Mouse (Mus musculus) CH12.LX (cell line): ENCODE data around the gene Kif17. TPM values are rescaled to one million over a fixed set of nuclear protein-coding genes. Genes with fewer than 3 reads are reported as not detected.
A peak's percentile ranks its signal among the peaks of the same experiment; 100 is the strongest.

ENCODE experiments used
- DNase-seq: peaks from one replicate; pipeline ENCODE4 v3.0.0-alpha.2; 2013; ENCODE audit errors: extremely low read depth
- H3K27ac ChIP-seq: 2 replicates; pipeline ENCODE4 v1.5.1; 2012; ENCODE audit warnings: low read depth, mild to moderate bottlenecking, control low read depth, moderate library complexity; ENCODE audit not compliant: insufficient read depth
- H3K27me3 ChIP-seq: replicated peaks from 2 replicates; pipeline ENCODE3; 2012; ENCODE audit warnings: inconsistent platforms
- H3K36me3 ChIP-seq, 2 experiments: replicated peaks in 1 of 2; 2 replicates each; pipeline versions ENCODE3 to v1.6.1; 2012; ENCODE audit warnings: inconsistent platforms in 1 of 2, low read length in 1 of 2, mild to moderate bottlenecking in 1 of 2, mixed read lengths in 1 of 2, moderate library complexity in 1 of 2; ENCODE audit not compliant: control insufficient read depth in 1 of 2, insufficient read depth in 1 of 2
- H3K4me1 ChIP-seq, 2 experiments: 2 replicates each; pipeline ENCODE4 v1.6.1; 2012; ENCODE audit warnings: inconsistent platforms in 1 of 2, moderate library complexity in 1 of 2; ENCODE audit not compliant: insufficient read depth in 2 of 2, control insufficient read depth in 1 of 2
- H3K4me2 ChIP-seq: 2 replicates; pipeline ENCODE4 v1.6.1; 2012; ENCODE audit warnings: low read depth, mild to moderate bottlenecking, control low read depth; ENCODE audit not compliant: poor library complexity, insufficient read depth, severe bottlenecking
- H3K4me3 ChIP-seq, 3 experiments: fragments of 150-350 bp in 1 of 3; sonication (generic) in 1 of 3; replicated peaks in 1 of 3; 2 replicates each; pipeline versions ENCODE3 to v1.5.1; 2011 to 2012; ENCODE audit warnings: low read depth in 2 of 3, low read length in 2 of 3, mild to moderate bottlenecking in 2 of 3, moderate library complexity in 2 of 3, control low read depth in 1 of 3, improper control_type of control experiment in 1 of 3, inconsistent platforms in 1 of 3, mixed read lengths in 1 of 3; ENCODE audit not compliant: poor library complexity in 1 of 3
- H3K79me2 ChIP-seq: replicated peaks from 2 replicates; pipeline ENCODE4 v1.6.1; 2012; ENCODE audit warnings: mild to moderate bottlenecking, moderate library complexity; ENCODE audit not compliant: control insufficient read depth, poor library complexity, insufficient read depth, severe bottlenecking; ENCODE audit errors: extremely low read depth
- H3K9ac ChIP-seq: 2 replicates; pipeline ENCODE4 v1.6.1; 2012; ENCODE audit warnings: low read depth, mild to moderate bottlenecking, control low read depth, moderate library complexity; ENCODE audit not compliant: insufficient read depth
- H3K9me3 ChIP-seq: replicated peaks from 2 replicates; pipeline ENCODE3; 2012; ENCODE audit warnings: low read length, inconsistent platforms, mixed read lengths
- BHLHE40 ChIP-seq: IDR thresholded peaks from 2 replicates; pipeline ENCODE4 v1.6.1; 2011; ENCODE audit warnings: mild to moderate bottlenecking, low read depth, low read length, improper control_type of control experiment
- CHD1 ChIP-seq: IDR thresholded peaks from 2 replicates; pipeline ENCODE4 v1.6.1; 2012; ENCODE audit warnings: low read depth, low read length, improper control_type of control experiment, inconsistent platforms
- CTCF ChIP-seq, 2 experiments: IDR thresholded peaks in 1 of 2; conservative IDR thresholded peaks in 1 of 2; 2 replicates each; pipeline ENCODE4 v1.5.1; 2011 to 2012; ENCODE audit warnings: low read depth in 2 of 2, low read length in 2 of 2, improper control_type of control experiment in 1 of 2, inconsistent platforms in 1 of 2, mild to moderate bottlenecking in 1 of 2, moderate library complexity in 1 of 2
- E2F4 ChIP-seq: IDR thresholded peaks from 2 replicates; pipeline ENCODE4 v1.6.1; 2011; ENCODE audit warnings: low read depth, low read length, improper control_type of control experiment; ENCODE audit not compliant: insufficient replicate concordance
- EP300 ChIP-seq: IDR thresholded peaks from 2 replicates; pipeline ENCODE4 v1.6.1; 2011; ENCODE audit warnings: low read length, improper control_type of control experiment
- GABPA ChIP-seq: IDR thresholded peaks from 2 replicates; pipeline ENCODE4 v1.6.1; 2012; ENCODE audit warnings: low read depth, low read length, improper control_type of control experiment, inconsistent platforms; ENCODE audit not compliant: insufficient replicate concordance
- HCFC1 ChIP-seq: IDR thresholded peaks from 2 replicates; pipeline ENCODE4 v1.6.1; 2012; ENCODE audit warnings: low read depth, mild to moderate bottlenecking, inconsistent platforms, low read length, improper control_type of control experiment
- IRF4 ChIP-seq: IDR thresholded peaks from 2 replicates; pipeline ENCODE4 v1.6.1; 2014; ENCODE audit warnings: low read depth, mild to moderate bottlenecking, inconsistent platforms, low read length, improper control_type of control experiment
- JUN ChIP-seq: IDR thresholded peaks from 2 replicates; pipeline ENCODE4 v1.6.1; 2011; ENCODE audit warnings: low read depth, mild to moderate bottlenecking, low read length, improper control_type of control experiment, moderate library complexity; ENCODE audit not compliant: insufficient read depth
- JUND ChIP-seq: conservative IDR thresholded peaks from 2 replicates; pipeline ENCODE4 v1.6.1; 2011; ENCODE audit warnings: low read depth, low read length, improper control_type of control experiment
- KAT2A ChIP-seq: IDR thresholded peaks from 2 replicates; pipeline ENCODE4 v1.6.1; 2012; ENCODE audit warnings: low read length, improper control_type of control experiment, inconsistent platforms; ENCODE audit not compliant: insufficient replicate concordance
- MAZ ChIP-seq: IDR thresholded peaks from 2 replicates; pipeline ENCODE4 v1.6.1; 2012; ENCODE audit warnings: low read depth, mild to moderate bottlenecking, inconsistent platforms, low read length, improper control_type of control experiment, moderate library complexity
- MYC ChIP-seq: IDR thresholded peaks from 2 replicates; pipeline ENCODE4 v1.6.1; 2011; ENCODE audit warnings: low read depth, mild to moderate bottlenecking, improper control_type of control experiment, low read length
- PAX5 ChIP-seq: IDR thresholded peaks from 2 replicates; pipeline ENCODE4 v1.6.1; 2012; ENCODE audit warnings: low read length, inconsistent platforms, mixed read lengths
- POLR2A ChIP-seq: IDR thresholded peaks from 2 replicates; pipeline ENCODE4 v1.6.1; 2011; ENCODE audit warnings: low read depth, mild to moderate bottlenecking, improper control_type of control experiment, low read length
- RAD21 ChIP-seq: IDR thresholded peaks from 2 replicates; pipeline ENCODE4 v1.6.1; 2011; ENCODE audit warnings: low read depth, mild to moderate bottlenecking, low read length, improper control_type of control experiment, moderate library complexity
- SIN3A ChIP-seq: IDR thresholded peaks from 2 replicates; pipeline ENCODE4 v1.6.1; 2012; ENCODE audit warnings: low read length, improper control_type of control experiment, inconsistent platforms
- SMC3 ChIP-seq: IDR thresholded peaks from 2 replicates; pipeline ENCODE4 v1.6.1; 2011; ENCODE audit warnings: low read depth, low read length, improper control_type of control experiment
- TCF12 ChIP-seq: IDR thresholded peaks from 2 replicates; pipeline ENCODE4 v1.6.1; 2014; ENCODE audit warnings: low read depth, mild to moderate bottlenecking, inconsistent platforms, low read length, improper control_type of control experiment
- ZMIZ1 ChIP-seq: IDR thresholded peaks from 2 replicates; pipeline ENCODE4 v1.6.1; 2012; ENCODE audit warnings: low read depth, mild to moderate bottlenecking, inconsistent platforms, low read length, improper control_type of control experiment
- dilution Hi-C: fragments of 300-500 bp; cut with MboI; formaldehyde crosslinking; loops from 2 replicates; pipeline ENCODE4 v1.14.3; 2020; ENCODE audit warnings: low sequenced_read_pairs; ENCODE audit not compliant: extremely low pct_unique_long_range_greater_than_20kb, extremely low pct_ligation_motif_present
- in situ Hi-C: fragments of 300-500 bp; cut with MboI; formaldehyde crosslinking; loops from 3 replicates; pipeline ENCODE4 v1.14.3; 2019; ENCODE audit warnings: low sequenced_read_pairs, low pct_ligation_motif_present, low pct_unique_long_range_greater_than_20kb, mixed read lengths
- polyA plus RNA-seq: library from polyadenylated mRNA; unstranded; fragments of >175 nt; gene quantifications from 2 replicates; pipeline ENCODE4 v1.2.1, GENCODE M21; 2012; ENCODE audit warnings: low read depth; ENCODE audit not compliant: insufficient read length
- total RNA-seq, 2 experiments: library from RNA; depleted of rRNA; stranded (reverse); fragments of 300-350 nt in 1 of 2; fragments of >200 nt in 1 of 2; gene quantifications; 2 replicates each; pipeline ENCODE4 v1.2.3; 2012 to 2014

Kif17 gene
- total and polyA plus RNA-seq, 3 experiments, result 0.17 to 1.5 (median 0.55) TPM

DNA sequence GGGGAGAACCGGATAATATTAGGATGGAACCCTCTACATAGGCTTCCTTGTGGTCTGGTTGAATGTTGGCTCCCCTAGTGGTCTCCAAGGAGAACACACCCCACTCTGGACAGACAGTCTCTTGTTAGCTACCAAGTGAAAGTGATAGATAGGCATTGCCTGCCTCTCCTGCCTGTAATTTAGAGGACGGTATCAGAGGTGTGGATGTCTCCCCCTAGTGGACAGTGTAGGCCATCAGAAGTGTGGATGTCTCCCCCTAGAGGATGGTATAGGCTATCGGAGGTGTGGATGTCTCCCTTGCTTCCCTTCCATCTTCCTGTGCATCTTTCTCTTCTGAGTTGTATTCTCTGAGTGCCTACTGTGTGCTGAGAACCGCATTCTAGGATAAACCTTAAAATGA lies 32.6 kb downstream of the Kif17 start (continued):
- 0 out of 2 replicates have a peak, but pooled peaks have one; percentile 66 for TF ChIP-seq JUND
- TF ChIP-seq SIN3A, result no peak
- no peak for TF ChIP-seq KAT2A
- no peak for TF ChIP-seq IRF4
- TF ChIP-seq ZMIZ1, result no peak
- TF ChIP-seq, all 38 proteins: peak for 12

DNA sequence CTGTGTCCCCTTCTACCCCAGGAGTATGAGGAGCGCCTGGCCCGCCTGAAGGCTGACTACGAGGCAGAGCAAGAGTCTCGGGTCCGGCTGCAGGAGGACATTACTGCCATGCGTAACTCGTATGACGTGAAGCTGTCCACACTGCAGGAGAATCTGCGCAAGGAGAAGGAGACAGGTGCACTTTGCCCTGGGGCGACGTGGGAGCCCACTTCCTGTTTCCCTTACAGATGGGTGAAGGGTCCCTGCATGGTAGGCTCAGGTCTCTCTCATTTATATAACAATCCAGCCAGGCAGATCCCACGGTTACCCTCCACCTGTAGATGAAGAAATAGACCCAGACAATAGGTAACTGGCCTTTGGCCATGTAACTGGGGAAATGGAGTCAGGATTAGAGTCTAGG lies 36.2 kb downstream of the Kif17 start:
- DNase-seq, result no peak
- H3K4me1 ChIP-seq, result peaks cover 14 to 51% of the 10 kb centered on the region in 2 experiments
- no peak overlapping the region for H3K27ac ChIP-seq
- no peak overlapping the region for H3K4me2 ChIP-seq
- peaks cover 10% of the 10 kb centered on the region for H3K27me3 ChIP-seq
- H3K4me3 ChIP-seq, result no peak overlapping the region
- H3K9me3 ChIP-seq, result peaks cover 6% of the 10 kb centered on the region
- no peak overlapping the region for H3K9ac ChIP-seq
- no peak for TF ChIP-seq JUND
- no peak for TF ChIP-seq CHD1
- TF ChIP-seq MYC, result no peak
- no peak for TF ChIP-seq BHLHE40
- TF ChIP-seq E2F4, result no peak
- no peak for TF ChIP-seq MAZ
- no peak for TF ChIP-seq GABPA
- TF ChIP-seq HCFC1, result no peak
- dilution Hi-C loops (no loop called here), in situ Hi-C loops (no loop called here)
- no peaks in the 10 kb centered on the region for H3K36me3 ChIP-seq
- no peaks in the 10 kb centered on the region for H3K79me2 ChIP-seq

DNA sequence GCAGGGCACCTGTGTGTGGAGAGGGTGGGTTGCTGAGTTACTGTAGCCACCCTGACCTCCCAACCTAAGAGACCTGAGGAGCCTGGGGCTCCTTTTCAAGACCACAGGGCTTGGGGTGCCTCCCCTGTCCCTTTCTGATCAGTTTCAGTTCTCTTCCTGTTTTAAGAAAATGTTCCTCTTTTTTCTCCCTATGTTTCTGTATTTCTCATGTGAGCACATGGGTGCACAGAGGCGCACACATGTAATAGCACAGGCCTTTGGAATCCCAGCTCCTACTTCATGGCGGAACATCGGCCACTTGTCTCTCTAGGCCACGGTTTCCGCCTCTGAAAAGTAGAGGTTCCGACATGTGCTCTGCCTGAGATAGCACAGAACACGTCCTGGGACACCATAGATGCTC lies 38.5 kb downstream of the Kif17 start:
- Histone ChIP-seq H3K27ac (no peak overlapping the region), H3K36me3 (no peaks in the 10 kb centered on the region), H3K27me3 (peaks cover 5% of the 10 kb centered on the region), H3K9me3 (peaks cover 6% of the 10 kb centered on the region), H3K4me1 (peaks cover 16 to 56% of the 10 kb centered on the region in 2 experiments), H3K4me2 (no peak overlapping the region; the same call in 1 of the 2 replicates), H3K4me3 (no peak overlapping the region), H3K79me2 (no peaks in the 10 kb centered on the region), H3K9ac (no peak overlapping the region)
- dilution Hi-C loops, result no loop called here
- no peak for TF ChIP-seq PAX5
- no peak for TF ChIP-seq SMC3
- 0 out of 2 replicates have a peak, but pooled peaks have one; percentile 33 for TF ChIP-seq BHLHE40
- TF ChIP-seq RAD21, result no peak
- no peak for TF ChIP-seq TCF12
- no peak for TF ChIP-seq POLR2A
- TF ChIP-seq JUN, result no peak
- peak; percentile 42; the same call in 1 of the 2 replicates for TF ChIP-seq IRF4
- TF ChIP-seq CTCF (conservative IDR thresholded peaks at IDR 0.05 in 1 of 2, IDR thresholded peaks at IDR 0.05 in 1 of 2; ENCODE audit: low read depth in 2 of 2, low read length in 2 of 2), result no peak
- 0 out of 2 replicates have a peak, but pooled peaks have one; percentile 43 for TF ChIP-seq MYC
- TF ChIP-seq EP300, result peak; percentile 52
- in situ Hi-C loops, result no loop called here
- DNase-seq, result no peak
